Mouse (Mus musculus) adrenal gland, postnatal 25 days (tissue): ENCODE measurements around the gene Tiam2. TPM values are rescaled to one million over a fixed set of nuclear protein-coding genes. Genes with fewer than 3 reads are reported as not detected.

Experiments
- DNase-seq: peaks from one replicate; pipeline ENCODE4 v3.0.0; 2021; ENCODE audit warnings: mixed read lengths
- total RNA-seq: library from RNA; stranded (reverse); gene quantifications from 2 replicates; pipeline ENCODE4 v1.2.3, GENCODE M21; 2021

Gene Tiam2
- total RNA-seq, 1 experiment from 2014 or later: 45.6 TPM

DNA sequence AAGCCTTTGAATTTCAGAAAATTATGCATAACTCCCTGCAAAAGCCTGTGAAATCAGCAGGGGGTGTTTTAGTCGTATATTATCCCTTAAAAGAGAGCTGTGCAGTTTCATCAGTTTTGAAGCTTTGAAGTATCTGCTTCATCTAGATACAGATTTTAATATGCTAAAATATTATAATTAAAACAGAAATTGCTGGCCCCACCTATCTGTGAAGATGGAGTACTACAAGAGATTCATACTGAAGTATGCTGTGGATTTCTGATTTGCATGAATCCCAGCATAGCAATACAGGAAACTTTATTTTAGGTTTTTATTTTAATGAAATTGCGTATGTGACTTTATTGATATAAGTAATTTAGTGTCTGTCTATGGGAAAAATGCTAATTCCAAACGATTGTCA, 234.2 kb downstream of the Tiam2 start:
- DNase-seq: no peak

DNA sequence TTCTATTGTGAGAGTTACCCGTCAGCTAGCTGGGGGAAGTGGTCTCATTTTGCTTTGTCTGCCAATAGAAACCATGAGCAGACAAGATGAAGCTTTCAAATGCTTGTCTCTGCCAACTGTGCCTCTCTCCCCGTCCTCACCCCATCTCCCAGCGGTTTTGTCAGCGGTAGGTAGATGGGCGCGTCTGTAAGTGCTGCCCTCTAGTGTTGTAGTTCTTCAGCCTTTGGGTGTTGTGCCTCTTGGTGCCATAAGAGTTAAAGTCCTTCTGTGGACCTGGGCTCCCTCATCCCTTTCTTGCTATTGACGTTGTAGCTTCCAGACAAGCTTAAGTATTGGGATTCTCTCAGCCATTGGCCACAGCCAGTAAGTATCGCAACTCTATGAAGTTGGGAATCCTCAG, 236.0 kb downstream of the Tiam2 start:
- no peak for DNase-seq

DNA sequence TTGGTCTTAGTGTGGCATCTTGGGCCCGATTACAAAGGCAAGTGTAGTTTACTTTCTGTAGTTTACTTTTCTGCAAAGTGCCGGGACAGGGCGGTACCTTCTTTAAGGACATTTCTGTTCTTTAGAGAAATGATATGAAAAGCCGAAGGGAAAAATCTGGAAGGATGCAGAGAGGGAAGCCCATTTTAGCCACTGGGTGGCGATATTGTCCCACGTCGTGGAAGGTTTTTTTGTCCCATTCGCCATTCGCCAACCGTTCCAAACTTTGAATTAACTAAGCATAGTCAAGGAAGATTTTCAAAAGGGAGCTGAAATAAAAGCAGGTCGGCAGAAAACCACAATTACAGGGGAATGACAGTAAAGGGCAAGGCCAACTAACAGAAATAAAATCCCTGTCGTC, 244.5 kb downstream of the Tiam2 start:
- peak; percentile 80 for DNase-seq

Other genes with a start within 250 kb of the Tiam2 start
- 46.5 and 47.1 TPM in 2 replicates for gene Scaf8, start 211.6 kb upstream of the Tiam2 start, total RNA-seq
- gene Cldn20, start 206.0 kb downstream of the Tiam2 start, total RNA-seq: 0.70 TPM in 1 of 2 replicates, not detected in the other
- gene Tfb1m, start 231.2 kb downstream of the Tiam2 start, total RNA-seq: 12.8 and 17.4 TPM in 2 replicates